Mouse (Mus musculus) kidney, adult 18-20 months (tissue): Measurements from ENCODE around the gene Taf12.
"Not testable (repeated sequence)": the region's sequence is repeated elsewhere in the genome, so short reads cannot be mapped to it uniquely, and the experiment has no call there.

Source experiments
- DNase-seq: peaks from one replicate; pipeline ENCODE4 v3.0.0; 2021

Taf12 gene

DNA sequence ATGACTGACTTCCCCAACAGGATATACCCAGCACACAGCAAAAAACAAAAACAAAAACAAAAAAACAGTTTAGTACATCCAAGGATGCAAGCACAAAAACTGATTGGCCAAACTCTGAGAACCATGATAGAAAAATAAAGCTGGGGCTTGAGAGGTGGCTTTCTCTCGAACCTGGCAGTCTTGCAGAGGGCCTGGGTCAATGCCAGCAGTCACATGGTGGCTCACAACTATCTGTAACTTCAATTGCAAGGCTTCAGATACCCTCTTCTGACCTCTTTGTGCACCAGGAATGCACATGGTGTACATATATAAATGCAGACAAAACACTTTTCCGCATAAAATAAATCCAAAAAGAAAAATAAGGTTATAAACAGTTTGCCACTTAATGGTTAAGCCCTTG lies 1.0 kb upstream of the Taf12 start:
- DNase-seq, result no peak

DNA sequence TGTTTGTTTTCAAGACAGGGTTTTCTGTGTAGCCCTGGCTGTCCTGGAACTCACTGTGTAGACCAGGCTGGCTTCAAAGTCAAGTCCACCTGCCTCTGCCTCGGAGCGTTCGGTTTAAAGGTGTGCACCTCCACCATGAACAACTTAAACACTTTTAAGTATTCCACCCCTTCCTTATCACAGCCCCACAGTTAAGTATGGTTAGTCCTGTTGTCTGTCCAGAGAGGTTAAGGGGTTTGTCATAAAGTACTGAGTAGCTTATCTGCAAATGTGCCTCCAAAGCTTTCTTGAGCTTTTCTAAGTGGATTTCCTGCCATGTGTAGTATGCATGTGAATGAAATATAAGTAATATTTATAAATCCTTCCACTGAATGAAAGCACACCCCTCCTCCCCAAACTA lies 1.8 kb downstream of the Taf12 start:
- no peak for DNase-seq

DNA sequence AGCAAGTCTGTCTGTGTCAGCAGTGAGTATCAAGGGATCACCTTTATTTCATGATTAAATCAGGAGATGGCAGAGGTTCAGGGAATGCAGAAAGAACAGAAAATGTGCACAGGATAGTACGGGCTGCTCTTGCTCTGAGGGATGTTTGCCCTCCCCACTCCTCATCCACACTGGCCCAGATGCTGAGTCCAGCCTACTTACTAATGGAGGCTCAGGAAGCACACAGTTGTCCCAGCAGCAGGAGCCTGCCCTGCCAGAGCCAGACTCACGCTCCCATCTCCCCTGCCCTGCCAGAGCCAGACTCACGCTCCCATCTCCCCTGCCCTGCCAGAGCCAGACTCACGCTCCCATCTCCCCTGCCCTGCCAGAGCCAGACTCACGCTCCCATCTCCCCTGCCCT lies 14.7 kb downstream of the Taf12 start:
- DNase-seq, result not testable (repeated sequence)

DNA sequence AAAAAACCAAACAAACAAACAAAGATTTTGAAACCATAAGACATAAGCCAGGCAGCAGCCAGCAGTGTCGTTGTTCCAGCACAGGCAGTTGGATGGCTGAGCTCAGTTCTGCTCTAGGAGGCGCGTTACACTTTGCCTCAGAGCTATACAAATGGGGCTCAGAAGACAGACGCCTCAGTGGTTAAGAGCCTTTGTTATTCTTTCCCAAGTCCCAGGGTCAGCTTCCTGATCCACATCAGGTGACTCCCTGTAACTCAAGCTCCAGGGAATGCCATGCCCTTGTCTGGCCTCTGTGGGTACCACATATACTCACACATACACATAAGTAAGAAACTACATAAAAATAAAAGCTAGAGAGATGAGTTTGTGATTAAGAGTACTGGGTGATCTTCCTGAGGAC lies 16.9 kb downstream of the Taf12 start:
- DNase-seq, result no peak

DNA sequence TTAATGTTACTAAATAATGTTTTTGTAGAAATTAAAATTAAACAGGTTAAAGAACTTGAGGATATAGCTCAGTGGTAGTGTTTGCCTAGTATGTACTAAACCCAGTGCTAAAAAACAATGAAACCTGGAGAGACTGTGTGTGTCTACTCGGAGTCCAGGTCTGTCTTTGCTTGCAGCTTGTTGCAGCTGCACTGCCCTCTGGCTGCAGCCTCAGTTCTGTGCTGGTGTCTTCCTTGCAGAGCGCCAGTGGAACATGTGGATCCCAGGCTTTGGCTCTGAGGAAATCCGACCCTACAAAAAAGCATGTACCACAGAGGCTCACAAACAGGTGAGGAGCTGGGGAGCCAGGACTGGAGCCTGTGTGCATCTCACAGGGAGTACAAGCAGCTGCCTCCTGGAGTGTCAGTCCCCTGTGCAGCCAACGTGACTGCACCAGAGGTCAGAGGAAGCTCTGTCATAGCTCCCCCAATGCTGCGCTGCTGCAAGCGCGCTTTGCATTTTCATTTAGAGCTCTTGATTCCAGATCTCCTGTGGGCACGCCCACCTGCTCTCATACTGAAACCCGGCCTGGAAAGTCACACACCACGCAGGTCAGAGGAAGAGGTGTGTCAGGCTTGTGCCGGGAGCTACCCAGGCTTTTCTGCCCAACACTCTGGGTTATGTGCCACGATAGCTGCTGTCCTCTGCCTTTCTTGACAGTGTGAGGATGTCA lies 17.6 kb downstream of the Taf12 start:
- no peak for DNase-seq

DNA sequence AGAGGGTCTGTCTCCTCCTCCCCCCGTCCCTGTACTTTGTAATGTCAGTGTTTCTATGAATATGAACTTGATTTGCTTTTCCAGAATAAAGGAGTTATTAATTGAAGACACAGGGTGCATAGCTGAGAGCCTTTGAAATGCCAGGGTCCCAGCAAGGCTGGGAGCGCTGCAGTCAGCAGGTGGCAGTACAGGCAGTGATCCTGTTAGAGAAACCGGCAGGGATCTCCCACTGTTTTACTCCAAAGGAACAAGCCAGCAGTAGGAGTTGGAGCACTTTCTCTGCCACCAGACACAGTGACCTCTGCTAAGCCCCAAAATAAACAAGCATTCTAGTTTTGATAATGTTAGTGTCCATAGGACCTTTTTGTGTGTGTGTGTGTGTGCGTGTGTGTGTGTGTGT lies 18.8 kb downstream of the Taf12 start:
- peak; percentile 63 for DNase-seq

DNA sequence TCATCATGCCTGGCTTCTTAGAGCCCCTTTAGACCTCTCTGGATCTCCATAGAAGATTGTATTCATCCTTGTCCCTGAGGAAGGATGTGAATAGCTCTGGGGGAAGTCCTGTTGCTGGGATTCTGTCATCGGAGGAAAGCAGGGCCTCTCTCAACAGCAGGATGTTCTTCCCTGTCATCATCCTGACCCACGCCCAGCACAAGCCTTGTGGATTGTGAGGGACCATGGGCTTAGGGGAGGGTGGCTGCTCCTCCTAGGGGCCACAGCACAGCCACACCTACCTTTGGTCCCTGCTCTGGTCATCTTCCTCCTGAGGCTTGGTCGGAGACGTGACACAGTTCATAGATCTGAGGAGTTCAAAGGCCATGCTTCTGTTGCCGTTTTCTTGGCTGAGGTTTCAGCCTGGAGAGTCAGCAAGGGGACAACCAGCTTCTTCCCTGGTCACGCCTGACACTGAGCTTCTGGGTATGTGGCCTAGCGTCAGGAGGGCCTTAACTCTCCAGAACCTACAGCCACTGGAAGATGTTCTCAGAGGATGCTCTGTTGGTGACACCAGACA lies 19.6 kb downstream of the Taf12 start:
- peak; percentile 28 for DNase-seq

DNA sequence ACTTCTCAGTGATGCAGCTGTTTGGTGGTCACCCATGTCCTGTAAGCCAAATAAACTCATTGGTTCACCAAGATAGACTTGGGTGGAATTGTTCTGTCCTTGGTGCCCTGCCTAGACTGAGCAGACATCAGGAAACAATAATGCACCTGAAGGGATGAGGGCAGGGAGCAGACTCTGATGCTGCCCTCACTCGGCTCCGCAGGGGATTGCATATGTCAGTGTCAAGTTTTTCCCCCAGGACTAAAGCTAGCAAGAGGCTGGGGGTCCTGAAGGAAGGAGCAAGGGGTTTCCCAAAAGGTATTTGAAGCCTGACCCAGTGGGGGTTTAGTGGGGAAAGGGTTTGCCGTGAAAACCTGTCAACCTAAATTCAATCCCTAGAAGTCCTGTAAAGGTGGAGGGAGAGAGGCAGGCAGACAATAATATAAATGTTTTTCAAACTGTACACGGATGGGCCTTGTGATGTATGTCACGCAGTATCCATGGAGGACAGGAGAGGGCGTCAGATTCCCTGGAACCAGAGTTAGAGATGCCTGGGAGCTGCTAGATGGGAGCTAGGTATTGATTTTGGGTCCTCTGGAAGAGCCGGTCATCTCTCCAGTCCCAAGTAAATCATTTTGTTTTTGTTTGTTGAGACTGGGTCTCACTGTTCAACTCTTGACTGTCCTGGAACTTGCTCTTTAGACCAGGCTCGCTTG lies 21.7 kb downstream of the Taf12 start:
- DNase-seq, result no peak

DNA sequence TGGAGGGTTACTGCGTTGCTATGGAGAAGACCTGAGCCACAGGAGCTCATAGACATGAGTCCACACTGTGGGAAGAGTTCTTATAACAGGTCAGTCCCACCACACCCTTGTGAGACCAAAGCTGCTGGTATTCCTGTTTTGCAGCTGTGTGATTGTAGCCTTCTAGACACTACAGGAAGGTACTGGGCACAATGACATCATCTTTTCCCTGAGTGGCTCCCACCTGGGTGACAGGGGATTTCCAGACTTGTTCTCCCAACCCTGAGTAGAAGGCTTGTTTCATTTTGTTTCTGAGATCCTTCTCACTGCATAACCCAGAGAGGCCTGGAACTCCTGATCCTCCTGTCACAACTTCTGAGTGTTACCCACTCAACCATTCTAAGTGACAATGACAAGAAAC lies 25.7 kb downstream of the Taf12 start:
- DNase-seq, result no peak

DNA sequence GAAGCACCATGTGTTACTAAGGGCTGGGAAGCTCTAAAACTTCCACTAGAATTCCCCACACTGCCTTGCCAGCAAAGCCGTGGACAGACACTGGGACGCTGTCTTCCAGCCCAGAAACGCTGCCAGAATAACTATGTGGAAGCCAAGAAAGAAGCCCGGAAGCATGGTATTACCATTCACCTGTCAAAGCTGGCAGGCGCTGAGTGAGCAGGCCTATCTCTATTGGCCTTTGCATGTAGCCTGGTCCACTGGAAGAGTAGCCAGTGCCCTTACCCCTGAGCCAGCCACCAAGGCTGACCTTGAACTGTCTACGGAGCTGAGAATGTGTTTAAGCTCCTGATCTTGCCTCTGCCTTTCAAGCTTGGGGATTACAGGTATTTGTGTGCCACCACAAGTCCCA lies 27.3 kb downstream of the Taf12 start:
- no peak for DNase-seq

DNA sequence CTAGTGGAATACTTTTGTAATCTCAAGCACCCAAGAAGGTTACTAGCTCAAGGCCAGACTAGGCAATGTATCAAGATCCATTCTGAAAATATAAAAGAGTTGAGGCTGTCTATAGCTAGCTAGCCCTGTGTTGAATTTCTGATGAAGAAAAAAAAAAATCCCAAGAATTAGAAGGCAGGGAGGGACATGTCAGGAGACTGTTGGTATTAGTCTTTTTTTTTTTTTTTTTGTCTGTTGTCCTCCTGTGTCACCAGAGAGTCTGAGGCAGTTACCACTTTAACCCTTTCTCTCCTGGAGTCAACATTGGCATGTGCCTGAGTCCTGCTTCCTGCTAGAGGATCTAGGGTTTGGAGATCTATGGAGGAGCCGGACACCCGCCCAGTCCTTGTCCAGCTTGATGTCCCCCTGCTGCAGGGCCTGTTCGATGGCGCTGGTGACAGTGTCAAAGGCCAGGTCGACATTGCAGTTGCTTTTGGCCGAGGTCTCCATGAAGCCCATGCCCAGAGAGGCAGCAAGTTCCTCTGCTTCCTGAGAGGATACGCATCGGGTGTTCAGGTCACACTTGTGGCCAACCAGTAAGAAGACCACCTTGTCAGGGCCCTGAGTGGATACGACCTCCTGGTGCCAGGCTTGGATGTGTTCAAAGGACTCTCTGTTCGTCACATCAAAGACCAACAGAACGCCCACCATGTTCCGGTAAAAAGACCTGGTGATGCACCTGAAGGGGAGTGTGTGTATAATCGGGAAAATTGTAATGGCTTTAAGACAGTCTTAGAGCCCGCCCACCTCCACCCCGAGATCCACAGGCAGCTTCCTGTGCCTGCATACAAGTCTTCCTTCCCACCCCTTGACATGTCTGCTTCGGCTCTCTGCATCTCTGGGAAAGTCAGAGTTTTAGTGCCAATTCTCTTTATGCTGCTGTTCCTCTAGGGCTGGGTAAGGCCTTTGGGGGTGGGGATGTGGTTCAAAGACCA lies 28.1 kb downstream of the Taf12 start:
- DNase-seq, result no peak

DNA sequence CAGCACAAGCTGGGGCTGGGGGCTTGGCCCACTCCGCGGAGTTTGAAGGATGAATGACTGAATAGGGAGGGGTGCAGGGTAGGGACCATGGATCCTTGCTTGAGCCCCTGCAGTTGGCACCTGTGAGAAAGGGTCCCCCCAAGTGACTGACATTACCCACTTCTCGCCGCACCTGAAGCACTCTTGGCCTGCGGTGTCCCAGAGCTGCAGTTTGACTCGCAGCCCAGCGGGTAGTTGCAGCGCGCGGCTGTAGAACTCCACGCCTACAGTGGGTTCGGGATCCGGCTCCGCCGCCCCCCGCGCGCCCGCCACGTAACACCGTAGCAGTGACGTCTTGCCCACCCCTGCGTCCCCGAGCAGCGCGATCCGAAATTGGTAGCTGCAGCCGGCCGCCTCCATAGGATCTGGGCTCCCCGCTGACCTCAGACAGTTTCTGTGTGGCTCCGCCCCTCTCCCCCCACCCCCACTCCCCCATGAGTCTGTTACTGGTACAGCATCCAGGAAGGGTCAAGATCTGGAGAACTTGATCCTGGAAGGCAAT lies 28.8 kb downstream of the Taf12 start, which contains the start of gene Rab42:
Rab42 (minus strand) TSS at position 447 of the 541 bp plus-strand sequence.
- DNase-seq, result peak; percentile 50

DNA sequence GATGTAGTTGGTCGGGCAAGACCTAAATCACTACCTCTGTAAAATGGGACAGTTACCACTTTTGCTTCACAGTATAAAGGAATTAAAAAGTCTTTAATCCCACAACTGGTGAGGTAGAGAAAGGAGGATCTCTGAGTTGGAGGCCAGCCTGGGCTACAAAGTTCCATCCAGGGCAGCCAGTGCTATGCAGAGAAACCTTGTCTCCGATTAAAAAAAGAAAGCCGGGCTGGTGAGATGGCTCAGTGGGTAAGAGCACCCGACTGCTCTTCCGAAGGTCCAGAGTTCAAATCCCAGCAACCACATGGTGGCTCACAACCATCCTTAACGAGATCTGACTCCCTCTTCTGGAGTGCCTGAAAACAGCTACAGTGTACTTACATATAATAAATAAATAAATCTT lies 29.3 kb downstream of the Taf12 start:
- not testable (repeated sequence) for DNase-seq

DNA sequence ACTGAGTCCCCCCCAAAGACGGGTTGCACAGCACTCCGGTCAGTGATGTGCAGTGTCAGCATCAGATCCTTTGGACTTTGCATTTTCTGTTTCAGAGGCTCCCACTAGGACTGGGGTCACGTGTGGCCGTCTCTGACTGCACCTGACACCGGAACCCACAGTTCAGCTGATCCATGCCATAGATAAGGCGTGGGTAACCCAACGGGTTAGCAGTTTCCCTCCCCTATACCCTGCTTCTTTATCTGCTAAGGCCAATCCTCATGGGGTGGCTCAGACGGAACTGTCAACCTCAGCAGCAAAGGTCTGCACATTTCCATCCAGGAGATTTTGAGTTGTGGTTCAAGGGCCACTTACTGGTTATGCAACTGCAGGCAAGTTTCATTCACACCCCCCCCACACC lies 31.1 kb downstream of the Taf12 start:
- peak; percentile 62 for DNase-seq

DNA sequence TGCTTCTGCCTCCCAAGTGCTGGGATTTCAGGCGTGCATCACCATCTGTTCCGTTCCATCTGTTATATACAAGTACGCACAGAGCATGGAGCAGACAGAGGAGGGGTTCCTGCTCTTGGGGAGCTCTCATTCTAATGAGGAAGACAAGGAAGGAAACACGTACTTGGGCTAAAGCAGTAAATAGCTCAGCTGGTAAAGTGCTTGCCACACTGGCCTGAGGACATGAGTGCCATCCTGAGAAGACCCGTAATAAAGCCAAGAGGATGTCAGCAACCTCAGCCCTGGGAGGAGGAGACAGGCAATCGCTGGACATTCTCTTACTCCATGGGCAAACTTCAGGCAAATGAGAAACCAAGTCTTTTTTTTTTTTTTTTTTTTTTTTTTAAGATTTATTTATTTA lies 31.8 kb downstream of the Taf12 start:
- DNase-seq, result no peak

DNA sequence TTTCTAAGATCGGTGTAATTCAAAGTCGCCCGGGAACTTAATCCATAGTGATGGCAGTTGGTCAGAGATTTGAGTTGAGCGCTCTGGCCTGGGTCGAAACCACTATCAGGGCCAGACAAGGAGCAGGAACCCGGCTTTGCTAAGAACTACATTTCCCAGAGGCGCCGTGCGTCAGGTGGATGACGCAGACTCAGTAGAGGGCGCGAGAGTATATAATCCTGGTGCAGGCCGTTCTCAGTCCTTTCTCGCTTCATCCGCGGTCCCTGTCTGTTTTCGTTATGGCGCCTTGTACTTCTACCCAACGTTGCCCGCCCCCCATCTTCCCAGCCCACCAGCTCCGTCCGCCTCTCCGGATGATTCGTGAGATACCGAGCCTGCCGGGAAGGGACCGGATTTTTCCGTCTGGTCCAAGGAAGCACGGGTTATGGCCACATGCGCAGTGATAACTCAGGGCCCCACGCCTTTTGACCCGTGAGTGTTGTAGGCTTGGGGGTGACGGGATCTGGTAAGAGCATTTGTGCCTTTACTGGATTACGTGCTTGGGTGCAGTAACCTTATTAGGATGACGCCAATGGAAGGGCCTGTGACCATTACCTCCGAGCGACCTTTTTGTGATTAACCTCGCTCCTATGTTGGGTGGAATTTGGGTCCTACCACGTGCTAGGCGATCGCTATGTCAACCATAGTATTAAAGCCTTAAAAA lies 34.4 kb downstream of the Taf12 start:
- DNase-seq, result peak; percentile 91

DNA sequence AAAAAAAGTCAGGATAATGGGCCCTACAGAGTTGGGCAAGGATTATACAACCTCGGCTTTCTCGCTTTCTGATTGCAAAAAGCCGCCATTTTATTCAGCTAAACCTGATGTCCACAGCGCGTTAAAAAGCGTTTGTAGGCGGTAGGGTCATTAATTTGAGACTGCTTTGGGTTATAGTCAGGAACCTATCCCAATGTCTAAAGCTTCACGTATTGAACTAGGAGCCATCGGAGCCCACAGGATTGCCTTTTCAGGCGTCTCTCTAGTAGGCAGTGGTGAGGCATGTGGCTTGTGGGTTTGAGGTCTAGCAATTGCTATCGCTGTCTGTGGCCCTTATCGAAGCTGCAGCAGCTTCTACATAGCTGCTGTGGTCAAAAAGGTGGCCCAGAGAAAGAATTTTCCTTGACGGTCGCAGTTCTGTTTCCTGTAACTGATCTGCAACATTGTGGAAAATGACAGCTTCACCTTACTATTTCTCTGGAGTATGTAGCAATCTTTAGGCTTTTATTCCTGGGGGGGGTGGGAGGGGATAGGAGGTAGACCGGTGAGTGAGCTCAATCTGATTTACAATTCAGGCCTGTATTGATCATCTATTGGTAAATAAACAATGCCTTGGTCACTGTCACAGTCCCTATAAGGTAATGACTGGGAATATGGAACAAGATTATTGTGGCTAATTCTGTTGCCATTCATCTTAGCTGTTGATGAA lies 35.1 kb downstream of the Taf12 start:
- DNase-seq, result no peak

DNA sequence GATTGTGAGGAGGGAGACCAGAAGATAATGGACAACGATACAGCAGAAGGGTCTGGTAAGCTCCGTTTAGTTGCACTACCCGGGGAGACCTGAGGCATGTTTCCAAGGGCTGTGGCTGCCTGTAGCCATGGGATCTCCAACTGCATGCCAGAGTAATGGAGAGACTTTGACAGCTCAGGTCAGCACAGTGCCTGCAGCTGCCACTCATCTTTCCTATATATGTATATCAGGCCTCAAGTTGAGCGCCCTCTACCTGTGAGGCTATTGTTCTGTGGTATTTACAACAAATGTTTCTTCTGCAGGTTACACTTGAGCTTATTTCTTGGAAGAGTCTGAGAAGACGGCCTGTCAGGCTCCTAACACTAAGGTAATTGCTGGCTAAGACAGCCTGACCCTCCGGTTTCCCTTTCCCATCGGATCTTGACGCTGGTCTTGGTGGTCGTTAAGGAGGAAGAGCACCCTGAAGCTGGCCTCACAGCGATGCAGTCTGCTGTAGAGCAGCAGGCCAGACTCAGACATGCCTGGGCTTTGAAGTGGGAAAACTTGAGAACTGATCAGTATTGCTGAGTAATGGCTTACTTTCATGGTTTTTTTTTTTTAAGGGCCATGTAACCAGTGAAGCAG lies 35.8 kb downstream of the Taf12 start:
- DNase-seq, result peak; percentile 57

DNA sequence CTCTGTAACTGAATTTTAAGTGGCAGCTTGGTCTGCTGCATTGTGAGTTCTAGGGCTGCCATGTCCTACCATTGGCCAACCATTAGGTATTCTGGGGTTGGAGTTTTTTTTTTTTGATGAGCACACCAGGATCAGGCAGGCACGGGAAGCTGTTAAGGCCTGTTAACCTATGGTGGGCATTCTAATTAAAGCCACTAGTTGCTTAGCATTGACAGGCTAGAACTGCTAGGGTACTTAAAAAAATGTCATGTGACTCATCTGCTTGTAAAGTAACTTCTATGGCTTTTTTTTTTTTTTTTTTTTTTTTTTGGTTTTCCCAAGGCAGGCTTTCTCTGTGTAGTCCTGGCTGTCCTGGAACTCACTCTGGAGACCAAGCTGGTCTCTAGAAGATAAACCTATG lies 37.0 kb downstream of the Taf12 start:
- no peak for DNase-seq

DNA sequence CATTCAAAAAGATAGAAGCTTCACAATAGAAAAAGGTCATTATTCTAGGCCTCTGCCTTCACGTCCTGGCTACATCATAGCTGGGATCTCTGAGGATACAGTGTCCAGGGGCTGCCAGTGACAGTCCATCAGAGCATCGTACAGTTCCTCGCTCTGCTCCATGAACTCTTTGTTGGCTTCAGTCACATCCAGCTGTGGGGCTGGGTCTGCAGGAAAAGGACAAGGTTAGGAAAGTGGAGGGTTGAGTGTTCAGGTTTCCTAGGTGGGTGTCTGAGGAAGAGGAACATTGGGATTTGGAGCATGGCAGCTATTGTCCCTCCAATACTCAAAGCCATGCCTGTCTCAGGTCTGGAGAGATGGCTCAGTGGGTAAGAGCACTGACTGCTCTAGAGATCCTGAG lies 37.6 kb downstream of the Taf12 start:
- DNase-seq, result no peak

DNA sequence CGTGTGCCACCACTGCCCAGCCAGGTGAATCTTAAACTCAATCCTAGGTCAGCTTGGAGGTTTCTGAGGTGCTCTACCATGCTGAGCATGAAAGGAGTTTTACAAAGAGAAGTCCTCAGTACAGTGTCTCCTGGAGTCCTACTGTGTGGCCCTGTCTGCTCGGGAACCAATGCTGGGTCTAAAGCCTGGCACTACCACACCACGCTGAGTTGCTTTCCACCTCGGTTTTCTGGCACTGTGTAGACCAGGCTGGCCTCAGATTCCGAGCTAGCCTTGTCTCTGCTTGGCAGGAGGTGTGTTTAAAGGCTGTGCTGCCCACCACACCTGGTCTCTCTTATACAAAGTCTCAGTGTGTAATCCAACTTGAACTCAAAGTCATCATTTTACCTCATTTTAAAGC lies 38.5 kb downstream of the Taf12 start:
- no peak for DNase-seq
